Mouse (Mus musculus) liver, embryonic 15.5 days (tissue): ENCODE data around the gene Selenok. TPM values are rescaled to one million over a fixed set of nuclear protein-coding genes. Genes with fewer than 3 reads are reported as not detected.

Experiments
- ATAC-seq: fragments of 200-750 bp; cut with Nextera tagmentation; 2 replicates; pipeline ENCODE4 v1.8.0; 2017; ENCODE audit warnings: moderate number of reproducible peaks, mild to moderate bottlenecking, moderate library complexity; ENCODE audit not compliant: insufficient read depth
- H3K27ac ChIP-seq: fragments of 300-500 bp; sonication (generic); replicated peaks from 2 replicates; pipeline ENCODE4 v1.5.1; 2015; ENCODE audit warnings: mild to moderate bottlenecking, inconsistent platforms
- H3K27me3 ChIP-seq: fragments of 300-500 bp; sonication (generic); 2 replicates; pipeline ENCODE4 v1.6.1; 2015; ENCODE audit warnings: mild to moderate bottlenecking, inconsistent platforms
- H3K36me3 ChIP-seq: fragments of 300-500 bp; sonication (generic); replicated peaks from 2 replicates; pipeline ENCODE4 v1.6.1; 2015; ENCODE audit warnings: moderate library complexity, mild to moderate bottlenecking, inconsistent platforms
- H3K4me1 ChIP-seq: fragments of 300-500 bp; sonication (generic); replicated peaks from 2 replicates; pipeline ENCODE4 v1.6.1; 2015; ENCODE audit warnings: inconsistent platforms
- H3K4me2 ChIP-seq: fragments of 300-500 bp; sonication (generic); 2 replicates; pipeline ENCODE4 v1.6.1; 2015; ENCODE audit warnings: moderate library complexity, mild to moderate bottlenecking, inconsistent platforms
- H3K4me3 ChIP-seq: fragments of 300-500 bp; sonication (generic); replicated peaks from 2 replicates; pipeline ENCODE4 v1.5.1; 2015; ENCODE audit warnings: mild to moderate bottlenecking, inconsistent platforms
- H3K9ac ChIP-seq: fragments of 300-500 bp; sonication (generic); 2 replicates; pipeline ENCODE4 v1.6.1; 2015; ENCODE audit warnings: moderate library complexity, mild to moderate bottlenecking, inconsistent platforms
- H3K9me3 ChIP-seq: fragments of 300-500 bp; sonication (generic); replicated peaks from 2 replicates; pipeline ENCODE4 v1.6.1; 2016; ENCODE audit warnings: inconsistent platforms
- WGBS: fragments of 180-500 bp; shearing (Covaris S2); methylation state at CpG from one replicate; pipeline ENCODE4 v1.1.7; 2015; ENCODE audit warnings: mixed read lengths; ENCODE audit not compliant: insufficient replicate concordance; 5-methylcytosine and 5-hydroxymethylcytosine counted together
- polyA plus RNA-seq: library from polyadenylated mRNA; unstranded; fragments of >200 nt; fragmentation: Nextera tagmentation; extraction: Ambion mirVana; gene quantifications from 2 replicates; pipeline ENCODE4 v1.2.1, GENCODE M21; 2015

Selenok gene
- 132 TPM in 2 replicates for polyA plus RNA-seq

DNA sequence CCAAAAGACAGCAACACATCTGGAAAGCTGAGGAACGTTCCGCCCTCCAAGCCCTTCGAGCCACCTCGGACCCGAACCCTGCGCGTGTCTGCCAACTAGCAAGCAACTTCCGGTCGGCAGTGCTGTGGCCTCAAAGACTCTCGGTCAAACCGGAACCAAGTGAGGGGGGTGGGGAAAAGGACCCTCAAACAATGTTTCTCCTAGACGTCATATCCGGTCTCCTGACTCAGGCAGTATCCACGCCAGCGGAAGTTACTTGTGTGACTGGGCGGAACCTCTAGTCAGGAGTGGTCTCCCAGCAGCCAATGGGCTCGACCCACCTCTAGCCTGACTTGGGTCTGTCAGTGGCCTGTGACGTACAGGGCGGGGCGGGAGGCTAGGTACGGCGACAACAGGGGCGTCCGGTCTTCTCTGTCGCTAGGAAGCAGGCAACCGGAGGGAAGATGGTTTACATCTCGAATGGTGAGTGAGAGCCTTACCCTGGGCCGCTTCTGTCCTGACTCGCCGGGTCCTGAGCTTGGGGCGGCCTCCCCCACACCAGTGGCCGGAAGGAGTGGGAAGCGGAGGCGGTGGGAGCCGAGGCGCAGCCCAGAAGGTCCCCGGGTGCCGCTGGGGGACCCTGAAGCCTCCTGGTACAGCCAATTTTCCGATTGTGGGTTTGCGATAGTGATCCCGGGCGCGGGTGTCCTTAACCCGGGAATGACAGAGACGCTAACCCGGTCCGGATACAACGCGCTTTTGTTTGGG, at the start of gene Selenok:
Gene Selenok, plus strand, starts transcription at position 234 of the 747 bp plus-strand sequence.
- ATAC-seq: peak; percentile 100
- H3K4me3 ChIP-seq: peak within 1 kb of the TSS; percentile 94
- peaks cover 40% of the 10 kb centered on the region for H3K4me1 ChIP-seq
- peak within 1 kb of the TSS; percentile 78 for H3K4me2 ChIP-seq
- H3K27ac ChIP-seq: peak within 1 kb of the TSS; percentile 87
- H3K36me3 ChIP-seq: peaks cover 30% of the 10 kb centered on the region
- WGBS: under 1% methylated on average over 49 of the region's 49 CpGs
- no peaks in the 10 kb centered on the region for H3K27me3 ChIP-seq
- peak within 1 kb of the TSS; percentile 95 for H3K9ac ChIP-seq
- H3K9me3 ChIP-seq: no peaks in the 10 kb centered on the region

GRCm38 (mm10) chr14:29928966-29929365, 39.1 kb upstream of the Selenok start:
- no peak overlapping the region for H3K4me2 ChIP-seq
- H3K9me3 ChIP-seq: no peaks in the 10 kb centered on the region
- 48% methylated on average over 4 of the region's 4 CpGs for WGBS
- H3K4me3 ChIP-seq: no peak overlapping the region
- H3K9ac ChIP-seq: no peak overlapping the region
- H3K27ac ChIP-seq: no peak overlapping the region
- no peaks in the 10 kb centered on the region for H3K27me3 ChIP-seq
- H3K36me3 ChIP-seq: no peaks in the 10 kb centered on the region
- no peak for ATAC-seq
- no peaks in the 10 kb centered on the region for H3K4me1 ChIP-seq

- Histone ChIP-seq H3K36me3 (no peaks in the 10 kb centered on the region), H3K27me3 (peaks cover 9% of the 10 kb centered on the region; the same call in 1 of the 2 replicates), H3K4me1 (no peaks in the 10 kb centered on the region), H3K4me3 (no peak overlapping the region), H3K4me2 (no peak overlapping the region), H3K9me3 (no peaks in the 10 kb centered on the region), H3K27ac (no peak overlapping the region), H3K9ac (no peak overlapping the region)
- WGBS: 63% methylated on average over 5 of the region's 5 CpGs
- ATAC-seq: no peak
These were observed 32.6 kb upstream of the Selenok start for GRCm38 (mm10) chr14:29935516-29935915.

- H3K9me3 ChIP-seq: no peaks in the 10 kb centered on the region
- 82% methylated on average over 15 of the region's 15 CpGs for WGBS
- H3K27ac ChIP-seq: no peak overlapping the region
- no peak for ATAC-seq
- no peaks in the 10 kb centered on the region for H3K4me1 ChIP-seq
- peaks cover 13% of the 10 kb centered on the region; the same call in 1 of the 2 replicates for H3K27me3 ChIP-seq
- H3K4me2 ChIP-seq: no peak overlapping the region
- H3K36me3 ChIP-seq: no peaks in the 10 kb centered on the region
- no peak overlapping the region for H3K9ac ChIP-seq
- H3K4me3 ChIP-seq: no peak overlapping the region
These were observed 30.6 kb upstream of the Selenok start for GRCm38 (mm10) chr14:29937466-29937865.

- no peak for ATAC-seq
- H3K36me3 ChIP-seq: no peaks in the 10 kb centered on the region
- no peak overlapping the region for H3K9ac ChIP-seq
- no peak overlapping the region for H3K27ac ChIP-seq
- no peaks in the 10 kb centered on the region for H3K9me3 ChIP-seq
- H3K27me3 ChIP-seq: peaks cover 13% of the 10 kb centered on the region; the same call in 1 of the 2 replicates
- no peaks in the 10 kb centered on the region for H3K4me1 ChIP-seq
- H3K4me3 ChIP-seq: no peak overlapping the region
- H3K4me2 ChIP-seq: no peak overlapping the region
- WGBS: 41% methylated on average over 20 of the region's 20 CpGs
These were observed 28.4 kb upstream of the Selenok start for GRCm38 (mm10) chr14:29939600-29940312.

DNA sequence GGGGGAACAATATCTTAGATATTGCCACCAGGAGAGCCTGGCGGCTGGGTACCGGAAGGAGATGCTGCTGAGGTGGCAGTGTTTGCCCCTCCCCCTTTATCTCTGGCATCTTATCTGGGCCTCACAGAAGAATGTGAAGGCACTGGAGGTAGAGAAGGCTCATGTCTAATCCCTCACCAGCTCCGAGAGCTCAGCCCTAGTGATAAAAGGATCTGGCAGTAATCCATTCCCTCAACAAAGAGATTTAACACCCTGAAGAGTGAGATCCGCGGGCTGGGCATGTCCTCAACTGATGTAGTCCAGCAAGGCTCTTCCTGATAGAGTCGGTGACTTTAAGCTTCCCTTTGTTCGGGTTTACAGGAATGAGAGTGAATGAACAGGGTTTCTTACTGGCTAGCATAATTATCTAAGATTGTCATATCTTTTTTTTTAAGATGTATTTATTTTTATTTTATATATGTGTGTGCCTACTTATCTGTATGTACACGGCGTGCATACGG, 27.7 kb upstream of the Selenok start:
- H3K9ac ChIP-seq: no peak overlapping the region
- WGBS: 10% methylated on average over 10 of the region's 10 CpGs
- H3K4me3 ChIP-seq: no peak overlapping the region
- ATAC-seq: no peak
- peaks cover 13% of the 10 kb centered on the region; the same call in 1 of the 2 replicates for H3K27me3 ChIP-seq
- H3K27ac ChIP-seq: no peak overlapping the region
- H3K36me3 ChIP-seq: no peaks in the 10 kb centered on the region
- H3K9me3 ChIP-seq: no peaks in the 10 kb centered on the region
- no peak overlapping the region for H3K4me2 ChIP-seq
- no peaks in the 10 kb centered on the region for H3K4me1 ChIP-seq

DNA sequence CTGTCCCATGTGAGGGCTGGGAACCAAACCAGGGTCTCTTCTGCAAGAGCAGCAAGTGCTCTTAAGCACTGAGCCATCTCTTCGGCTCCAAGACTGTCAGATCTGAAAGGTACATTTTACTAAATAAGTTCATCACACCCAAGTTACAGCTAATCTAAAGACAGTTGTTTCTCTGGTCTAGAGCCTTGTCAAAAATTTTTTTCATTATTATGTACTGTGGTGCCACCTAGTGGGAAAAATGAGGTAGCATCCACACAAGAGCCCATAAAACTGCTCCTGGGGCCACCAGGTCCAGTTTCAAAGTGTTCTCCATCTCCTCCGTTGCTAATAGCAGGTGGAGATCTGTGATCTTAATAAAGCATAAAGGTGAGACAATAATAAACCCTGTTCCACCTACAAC, 27.2 kb upstream of the Selenok start:
- ATAC-seq: no peak

GRCm38 (mm10) chr14:29946761-29947309, 21.3 kb upstream of the Selenok start:
- WGBS: 49% methylated on average over 5 of the region's 5 CpGs
- Histone ChIP-seq H3K9ac (no peak overlapping the region), H3K36me3 (no peaks in the 10 kb centered on the region), H3K27ac (no peak overlapping the region), H3K4me3 (no peak overlapping the region), H3K4me2 (no peak overlapping the region), H3K27me3 (no peaks in the 10 kb centered on the region), H3K9me3 (no peaks in the 10 kb centered on the region), H3K4me1 (no peaks in the 10 kb centered on the region)
- ATAC-seq: no peak

More for the DNA sequence above, 27.2 kb upstream of the Selenok start:
- H3K27ac ChIP-seq: no peak overlapping the region
- H3K4me3 ChIP-seq: no peak overlapping the region
- no peak overlapping the region for H3K4me2 ChIP-seq
- WGBS: 13% methylated on average over 2 of the region's 2 CpGs
- H3K4me1 ChIP-seq: no peaks in the 10 kb centered on the region
- no peak overlapping the region for H3K9ac ChIP-seq
- no peaks in the 10 kb centered on the region for H3K9me3 ChIP-seq
- no peaks in the 10 kb centered on the region for H3K36me3 ChIP-seq
- H3K27me3 ChIP-seq: peaks cover 13% of the 10 kb centered on the region; the same call in 1 of the 2 replicates

GRCm38 (mm10) chr14:29950805-29951204, 17.3 kb upstream of the Selenok start:
- H3K36me3 ChIP-seq: no peaks in the 10 kb centered on the region
- H3K9me3 ChIP-seq: no peaks in the 10 kb centered on the region
- no peak overlapping the region for H3K9ac ChIP-seq
- H3K4me2 ChIP-seq: no peak overlapping the region
- H3K4me1 ChIP-seq: no peaks in the 10 kb centered on the region
- H3K4me3 ChIP-seq: no peak overlapping the region
- no peaks in the 10 kb centered on the region for H3K27me3 ChIP-seq
- WGBS: 22% methylated on average over 4 of the region's 4 CpGs
- H3K27ac ChIP-seq: no peak overlapping the region
- ATAC-seq: no peak

DNA sequence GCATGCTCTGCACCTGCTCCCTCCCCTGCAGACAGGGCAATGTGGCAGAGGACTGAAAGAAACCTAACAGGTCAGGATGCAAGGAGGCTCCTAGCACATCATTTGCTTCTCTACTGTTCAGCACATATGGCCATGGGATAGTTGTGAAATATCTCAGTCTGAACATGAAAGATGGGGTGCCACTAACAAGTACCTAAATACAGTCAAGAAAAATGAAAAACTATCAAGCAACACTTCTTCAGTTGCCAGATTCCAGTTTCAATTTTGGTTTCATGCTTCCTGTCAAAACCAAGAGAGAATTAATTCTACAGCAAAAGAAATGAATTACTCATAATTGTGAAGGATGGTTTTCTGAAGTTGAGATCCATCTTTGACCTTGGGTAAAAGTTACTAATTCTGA, 10.7 kb upstream of the Selenok start:
- no peak overlapping the region for H3K27ac ChIP-seq
- H3K4me3 ChIP-seq: no peak overlapping the region
- H3K9ac ChIP-seq: no peak overlapping the region
- no peak for ATAC-seq
- no peak overlapping the region for H3K4me2 ChIP-seq
- no peaks in the 10 kb centered on the region for H3K27me3 ChIP-seq
- H3K4me1 ChIP-seq: no peaks in the 10 kb centered on the region
- no peaks in the 10 kb centered on the region for H3K36me3 ChIP-seq
- H3K9me3 ChIP-seq: no peaks in the 10 kb centered on the region

- 0 out of 2 replicates have a peak, but pooled peaks have one; percentile 0 for ATAC-seq
- peak overlapping the region; percentile 78 for H3K4me2 ChIP-seq
These were observed 497 bp upstream of the Selenok start for GRCm38 (mm10) chr14:29967611-29968010.

More at GRCm38 (mm10) chr14:29967611-29968010, 497 bp upstream of the Selenok start:
- Histone ChIP-seq H3K27ac (peak overlapping the region; percentile 87), H3K9ac (peak overlapping the region; percentile 95), H3K4me1 (peaks cover 36% of the 10 kb centered on the region), H3K9me3 (no peaks in the 10 kb centered on the region), H3K36me3 (peaks cover 24% of the 10 kb centered on the region), H3K4me3 (peak overlapping the region; percentile 94), H3K27me3 (no peaks in the 10 kb centered on the region)
- WGBS: 54% methylated on average over 7 of the region's 7 CpGs
